Mouse (Mus musculus): ENCODE results near the gene Tet2. TPM values are rescaled to one million over a fixed set of nuclear protein-coding genes. Genes with fewer than 3 reads are reported as not detected.

Tet2 gene
- total and polyA plus RNA-seq, 3 experiments = 6.8 to 101 (median 10.9) TPM

GRCm38 (mm10) chr3:133523191-133523590 lies 21.7 kb downstream of the Tet2 start (continued):
- TF ChIP-seq POLR2A (IDR thresholded peaks at IDR 0.05; ENCODE audit: control insufficient read depth in 1 of 2, insufficient read depth in 1 of 2, low read depth in 1 of 2, low read length in 2 of 2, poor library complexity in 1 of 2) (no peak), E2F4 (IDR thresholded peaks at IDR 0.05; ENCODE audit: borderline replicate concordance, low read depth, low read length) (no peak), ZKSCAN1 (IDR thresholded peaks at IDR 0.05; ENCODE audit: low read depth, low read length) (no peak), UBTF (IDR thresholded peaks at IDR 0.05; ENCODE audit: borderline replicate concordance, insufficient read depth, low read depth, low read length) (no peak), ELF1 (IDR thresholded peaks at IDR 0.05; ENCODE audit: low read depth, low read length) (no peak), TAL1 (IDR thresholded peaks at IDR 0.05; ENCODE audit: low read length) (peak; percentile 46; the same call in 1 of the 2 replicates), CHD1 (IDR thresholded peaks at IDR 0.05; ENCODE audit: low read depth, low read length) (no peak), RCOR1 (IDR thresholded peaks at IDR 0.05; ENCODE audit: low read depth, low read length) (peak; percentile 86)

GRCm38 (mm10) chr3:133522289-133522688 lies 22.6 kb downstream of the Tet2 start:
- DNase-seq (ENCODE audit: low read depth, low spot score) = no peak
- H3K4me1 ChIP-seq (ENCODE audit: control insufficient read depth in 1 of 2, insufficient read depth in 2 of 2, low read length in 2 of 2) = peaks cover 22 to 36% of the 10 kb centered on the region in 2 experiments
- H3K4me3 ChIP-seq (ENCODE audit: control insufficient read depth in 1 of 2, insufficient read depth in 1 of 2, low read depth in 2 of 2, low read length in 2 of 2) = no peak overlapping the region
- no peak overlapping the region for H3K9ac ChIP-seq (ENCODE audit: control insufficient read depth, low read depth, low read length, poor library complexity, severe bottlenecking)
- H3K9me3 ChIP-seq (replicated peaks; ENCODE audit: insufficient read depth, low read length) = no peaks in the 10 kb centered on the region
- TF ChIP-seq POLR2AphosphoS2 (IDR thresholded peaks at IDR 0.05; ENCODE audit: low read length) (no peak), ZNF384 (IDR thresholded peaks at IDR 0.05; ENCODE audit: low read depth, low read length) (no peak), CHD2 (IDR thresholded peaks at IDR 0.05; ENCODE audit: low read length) (no peak), ETS1 (IDR thresholded peaks at IDR 0.05; ENCODE audit: low read depth, low read length) (no peak), MYC (IDR thresholded peaks at IDR 0.05; ENCODE audit: low read depth, low read length) (no peak), TAL1 (IDR thresholded peaks at IDR 0.05; ENCODE audit: low read length) (no peak)
- peaks cover 12% of the 10 kb centered on the region for H3K79me2 ChIP-seq (ENCODE audit: control insufficient read depth, insufficient read depth, low read length, poor library complexity)
- H3K27me3 ChIP-seq (ENCODE audit: control insufficient read depth in 1 of 2, insufficient read depth in 2 of 2, low read length in 2 of 2) = no peaks in the 10 kb centered on the region
- peaks cover 7 to 53% of the 10 kb centered on the region in 2 experiments; a peak in 3 of 4 replicates for H3K36me3 ChIP-seq (ENCODE audit: control insufficient read depth in 1 of 2, insufficient read depth in 2 of 2, low read length in 2 of 2)
- H3K27ac ChIP-seq (ENCODE audit: control insufficient read depth, low read depth, low read length) = no peak overlapping the region

- Histone ChIP-seq H3K27me3 (ENCODE audit: control insufficient read depth in 1 of 2, insufficient read depth in 2 of 2, low read length in 2 of 2) (no peaks in the 10 kb centered on the region), H3K79me2 (ENCODE audit: control insufficient read depth, insufficient read depth, low read length, poor library complexity) (peaks cover 8% of the 10 kb centered on the region; the same call in 1 of the 2 replicates), H3K4me3 (ENCODE audit: control insufficient read depth in 1 of 2, insufficient read depth in 1 of 2, low read depth in 2 of 2, low read length in 2 of 2) (no peak overlapping the region), H3K27ac (ENCODE audit: control insufficient read depth, low read depth, low read length) (no peak overlapping the region; the same call in 1 of the 2 replicates), H3K9me3 (replicated peaks; ENCODE audit: insufficient read depth, low read length) (no peaks in the 10 kb centered on the region), H3K9ac (ENCODE audit: control insufficient read depth, low read depth, low read length, poor library complexity, severe bottlenecking) (no peak overlapping the region), H3K4me1 (ENCODE audit: control insufficient read depth in 1 of 2, insufficient read depth in 2 of 2, low read length in 2 of 2) (peaks cover 11 to 23% of the 10 kb centered on the region in 2 experiments), H3K36me3 (ENCODE audit: control insufficient read depth in 1 of 2, insufficient read depth in 2 of 2, low read length in 2 of 2) (peaks cover 5 to 31% of the 10 kb centered on the region in 2 experiments; a peak in 3 of 4 replicates)
- TF ChIP-seq MYB (IDR thresholded peaks at IDR 0.05; ENCODE audit: low read depth, low read length) = 0 out of 2 replicates have a peak, but pooled peaks have one; percentile 13
- no peak for TF ChIP-seq TAL1 (IDR thresholded peaks at IDR 0.05; ENCODE audit: low read length)
- DNase-seq (ENCODE audit: low read depth, low spot score) = peak; percentile 48
These were observed 26.1 kb downstream of the Tet2 start for GRCm38 (mm10) chr3:133518801-133519200.
